Mouse (Mus musculus): Measurements from ENCODE around the gene Frmd4a. TPM values are rescaled to one million over a fixed set of nuclear protein-coding genes. Genes with fewer than 3 reads are reported as not detected.
A peak's percentile ranks its signal among the peaks of the same experiment; 100 is the strongest.

Gene Frmd4a
- polyA plus RNA-seq, 1 experiment = 46.5 TPM

DNA sequence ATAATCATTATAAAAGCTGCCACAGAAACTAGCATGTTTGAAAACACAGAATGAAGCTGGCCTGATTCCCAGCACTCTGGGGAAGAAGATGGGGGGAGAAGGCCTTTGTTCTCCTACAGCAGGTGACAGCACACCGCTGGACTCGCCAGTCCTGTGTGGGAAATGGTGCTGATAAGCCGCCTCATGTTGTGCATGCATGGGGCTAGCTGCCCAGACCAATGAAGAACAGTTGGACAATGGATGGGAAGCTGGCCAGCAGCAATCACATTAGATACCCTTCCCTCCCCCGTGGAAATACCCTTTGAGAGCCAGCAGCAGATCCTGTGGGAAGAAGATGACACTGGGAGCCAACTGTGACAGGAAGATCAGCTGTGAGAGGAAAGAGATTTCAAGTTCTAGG is 210.0 kb downstream of the Frmd4a start:
- H3K4me3 ChIP-seq (replicated peaks; ENCODE audit: extremely low read depth, low read depth, low read length) = no peak overlapping the region
- no peaks in the 10 kb centered on the region for H3K4me1 ChIP-seq (ENCODE audit: control insufficient read depth, insufficient read depth, low read length)
- WGBS = 27% methylated on average over 4 of the region's 4 CpGs
- TF ChIP-seq CTCF (IDR thresholded peaks at IDR 0.05; ENCODE audit: insufficient read depth, low read length) (no peak), POLR2A (IDR thresholded peaks at IDR 0.05; ENCODE audit: borderline replicate concordance, extremely low read depth, low read depth, low read length) (no peak)
- peak; percentile 12 for DNase-seq

DNA sequence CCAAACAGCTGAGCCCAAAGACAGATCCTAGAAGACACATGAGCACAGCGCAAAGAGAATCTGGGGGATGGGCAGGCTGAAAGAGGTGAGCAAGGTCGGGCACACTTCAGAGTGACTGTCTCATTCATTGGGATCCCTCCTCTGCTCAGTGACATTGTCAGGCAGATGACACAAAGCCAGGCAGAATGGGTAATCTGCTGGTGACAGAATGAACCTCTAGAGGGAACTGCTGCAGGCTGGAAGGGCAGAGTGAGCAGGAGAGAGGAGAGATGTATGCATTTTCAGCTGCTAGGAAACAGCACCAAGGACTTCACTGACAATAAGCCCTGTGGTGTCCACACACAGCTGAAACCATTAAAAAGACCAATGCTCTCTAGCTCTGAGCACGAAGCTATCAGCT is 211.0 kb downstream of the Frmd4a start:
- TF ChIP-seq POLR2A (IDR thresholded peaks at IDR 0.05; ENCODE audit: borderline replicate concordance, extremely low read depth, low read depth, low read length) (no peak), CTCF (IDR thresholded peaks at IDR 0.05; ENCODE audit: insufficient read depth, low read length) (no peak)
- 46% methylated on average over 3 of the region's 3 CpGs for WGBS
- H3K4me3 ChIP-seq (replicated peaks; ENCODE audit: extremely low read depth, low read depth, low read length) = no peak overlapping the region
- no peak for DNase-seq
- peaks cover 5% of the 10 kb centered on the region for H3K4me1 ChIP-seq (ENCODE audit: control insufficient read depth, insufficient read depth, low read length)

DNA sequence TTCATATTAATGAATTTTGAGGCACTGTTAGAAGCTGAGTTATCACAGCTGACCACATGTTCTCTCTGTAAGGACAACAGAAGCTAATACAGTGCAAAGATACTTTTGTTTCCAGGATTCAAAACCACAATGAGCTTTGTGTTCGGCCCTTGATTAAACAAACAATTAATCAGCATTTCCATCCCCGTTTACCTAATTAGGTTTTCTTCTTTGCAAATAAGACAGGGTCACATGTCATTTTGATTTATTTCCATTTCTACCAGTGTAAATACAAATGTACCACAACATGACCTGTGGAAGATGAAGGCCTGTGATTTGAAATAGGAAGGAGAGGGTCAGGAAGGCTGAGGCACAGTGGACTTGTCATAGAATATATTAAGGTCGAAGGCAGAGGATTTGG is 214.8 kb downstream of the Frmd4a start:
- 34% methylated on average over 3 of the region's 3 CpGs for WGBS
- Histone ChIP-seq H3K4me1 (ENCODE audit: control insufficient read depth, insufficient read depth, low read length) (peaks cover 5% of the 10 kb centered on the region), H3K4me3 (replicated peaks; ENCODE audit: extremely low read depth, low read depth, low read length) (no peak overlapping the region)
- TF ChIP-seq CTCF (IDR thresholded peaks at IDR 0.05; ENCODE audit: insufficient read depth, low read length) (no peak), POLR2A (IDR thresholded peaks at IDR 0.05; ENCODE audit: borderline replicate concordance, extremely low read depth, low read depth, low read length) (no peak)
- no peak for DNase-seq

DNA sequence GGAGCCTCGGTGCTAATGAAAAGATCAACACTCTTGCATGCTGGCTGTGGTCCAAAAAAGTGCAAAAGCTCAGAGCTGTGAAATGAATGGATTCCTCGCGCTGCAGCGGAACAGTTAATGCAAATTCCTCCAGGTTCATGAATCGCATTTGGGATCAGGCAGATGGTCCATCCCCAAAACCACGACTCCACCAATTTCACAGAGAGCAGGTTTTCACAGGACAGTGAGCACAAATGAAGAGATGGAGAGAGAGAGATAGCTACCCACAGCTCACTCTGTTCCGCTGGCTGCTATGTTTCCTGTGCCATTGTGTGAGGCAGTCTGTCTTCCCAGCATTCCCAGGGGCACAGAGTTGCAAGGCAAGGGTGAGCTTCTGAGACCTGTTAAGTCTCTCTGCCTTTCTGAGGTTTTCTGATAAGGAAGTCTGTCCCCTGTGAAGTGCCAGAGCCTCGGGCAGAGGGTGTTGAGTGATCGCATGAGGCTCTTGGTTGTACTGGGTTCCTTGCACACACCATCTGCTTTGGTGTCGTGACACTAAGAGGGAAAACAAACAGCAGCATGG is 215.3 kb downstream of the Frmd4a start:
- Histone ChIP-seq H3K4me3 (replicated peaks; ENCODE audit: extremely low read depth, low read depth, low read length) (no peak overlapping the region), H3K4me1 (ENCODE audit: control insufficient read depth, insufficient read depth, low read length) (peaks cover 5% of the 10 kb centered on the region)
- DNase-seq = no peak
- WGBS = 21% methylated on average over 10 of the region's 10 CpGs
- TF ChIP-seq CTCF (IDR thresholded peaks at IDR 0.05; ENCODE audit: insufficient read depth, low read length) = no peak

DNA sequence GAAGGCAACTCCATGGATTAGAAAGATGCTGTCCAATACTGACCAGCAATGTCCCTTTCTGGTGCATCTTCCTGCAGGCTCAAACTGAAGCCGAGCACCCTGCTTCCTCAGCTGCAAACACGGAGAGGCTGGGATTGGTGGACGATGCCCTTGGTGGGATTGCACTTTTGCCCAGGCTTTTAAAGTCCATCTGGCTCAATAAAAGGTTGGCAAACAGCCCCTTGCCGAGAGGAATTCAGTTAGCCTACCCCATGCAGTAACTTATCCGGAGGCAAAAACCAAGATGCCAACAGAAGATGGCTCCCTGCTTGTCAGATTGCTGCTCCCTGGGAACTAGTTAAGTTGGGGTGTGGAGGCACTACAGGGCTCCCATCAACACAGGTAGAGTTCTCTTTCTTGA is 220.2 kb downstream of the Frmd4a start:
- Histone ChIP-seq H3K4me3 (replicated peaks; ENCODE audit: extremely low read depth, low read depth, low read length) (no peak overlapping the region), H3K4me1 (ENCODE audit: control insufficient read depth, insufficient read depth, low read length) (peaks cover 5% of the 10 kb centered on the region)
- TF ChIP-seq CTCF (IDR thresholded peaks at IDR 0.05; ENCODE audit: insufficient read depth, low read length) (no peak), POLR2A (IDR thresholded peaks at IDR 0.05; ENCODE audit: borderline replicate concordance, extremely low read depth, low read depth, low read length) (no peak)
- 91% methylated on average over 5 of the region's 5 CpGs for WGBS
- no peak for DNase-seq

DNA sequence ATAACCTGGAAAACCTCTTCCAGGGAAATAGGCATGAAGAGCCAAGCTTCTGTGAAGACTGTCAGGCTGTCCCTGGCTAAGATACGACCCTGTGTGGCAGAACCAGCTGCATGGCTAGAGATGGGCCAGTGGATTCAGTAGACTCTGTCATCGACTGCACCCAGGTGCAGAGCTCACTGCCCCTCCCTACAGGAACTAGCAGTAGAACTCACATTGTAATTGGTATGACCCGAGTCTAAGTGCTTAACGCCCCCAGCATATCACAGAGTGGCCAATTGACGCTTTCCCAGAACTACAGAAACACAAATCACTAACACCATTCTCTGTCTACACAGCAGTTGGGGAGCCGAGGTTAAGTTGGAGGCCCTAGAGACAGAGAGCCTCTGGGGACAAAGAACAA is 232.2 kb downstream of the Frmd4a start:
- Histone ChIP-seq H3K4me1 (ENCODE audit: control insufficient read depth, insufficient read depth, low read length) (peaks cover 10% of the 10 kb centered on the region), H3K4me3 (replicated peaks; ENCODE audit: extremely low read depth, low read depth, low read length) (no peak overlapping the region)
- TF ChIP-seq CTCF (IDR thresholded peaks at IDR 0.05; ENCODE audit: insufficient read depth, low read length) (no peak), POLR2A (IDR thresholded peaks at IDR 0.05; ENCODE audit: borderline replicate concordance, extremely low read depth, low read depth, low read length) (no peak)
- 59% methylated on average over 6 of the region's 6 CpGs for WGBS
- DNase-seq = no peak

DNA sequence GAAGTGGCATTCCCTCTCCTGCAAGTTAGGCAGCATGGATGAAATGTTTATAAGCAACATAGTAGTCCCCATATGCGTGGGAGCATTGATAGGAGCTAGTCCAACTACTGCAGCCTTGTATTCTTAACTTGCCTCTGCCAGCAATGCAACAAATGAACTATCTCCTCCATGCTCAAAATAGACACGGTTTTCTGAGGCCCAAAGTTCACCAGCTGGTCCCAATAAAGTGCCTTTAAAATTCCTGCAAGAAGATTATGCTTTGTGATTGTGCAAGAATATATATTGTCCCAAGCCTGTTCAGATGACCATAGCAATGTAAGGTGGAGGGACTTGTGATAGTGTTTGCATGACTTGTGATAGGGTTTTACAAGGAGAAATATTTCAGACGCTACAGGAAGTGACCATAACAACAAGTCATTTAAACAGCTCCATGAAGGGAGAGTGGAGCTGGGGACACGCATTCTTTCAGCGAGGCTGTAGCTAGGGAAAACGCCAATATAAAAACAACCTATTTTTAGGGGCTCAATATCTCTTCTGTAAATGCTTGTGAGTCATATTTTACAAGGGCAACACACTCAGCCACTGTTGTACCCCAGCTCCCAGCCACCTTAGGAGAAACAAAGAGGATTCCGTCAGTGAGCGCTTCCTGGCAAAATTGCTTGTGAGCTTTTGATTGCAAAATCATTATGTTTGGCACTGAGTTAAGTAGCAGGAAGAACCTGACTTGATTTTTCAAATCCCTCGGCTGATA is 235.2 kb downstream of the Frmd4a start:
- no peak overlapping the region for H3K4me3 ChIP-seq (replicated peaks; ENCODE audit: extremely low read depth, low read depth, low read length)
- DNase-seq = no peak
- TF ChIP-seq POLR2A (IDR thresholded peaks at IDR 0.05; ENCODE audit: borderline replicate concordance, extremely low read depth, low read depth, low read length) (no peak), CTCF (IDR thresholded peaks at IDR 0.05; ENCODE audit: insufficient read depth, low read length) (no peak)
- peaks cover 10% of the 10 kb centered on the region for H3K4me1 ChIP-seq (ENCODE audit: control insufficient read depth, insufficient read depth, low read length)
- WGBS = 24% methylated on average over 9 of the region's 9 CpGs

DNA sequence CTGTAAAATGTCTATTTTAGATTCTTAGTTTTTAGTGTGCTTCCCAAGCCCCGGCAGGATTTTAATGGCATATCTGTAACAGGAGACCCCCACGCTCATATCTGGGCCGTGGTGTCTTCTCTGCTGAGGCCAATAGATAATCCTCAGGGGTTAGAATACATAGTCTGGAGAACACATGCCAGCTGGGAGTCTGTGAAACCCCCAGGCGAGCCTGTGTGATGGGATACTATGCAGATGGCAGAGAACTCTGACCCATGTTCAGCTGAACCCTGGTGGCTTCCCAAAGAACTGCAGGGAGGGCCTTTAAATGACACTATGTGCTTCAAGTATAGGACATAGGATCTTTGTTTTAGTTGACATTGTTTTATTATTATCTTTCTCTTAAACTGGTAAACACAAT is 235.8 kb downstream of the Frmd4a start:
- WGBS = 27% methylated on average over 4 of the region's 4 CpGs
- DNase-seq = peak; percentile 16
- Histone ChIP-seq H3K4me3 (replicated peaks; ENCODE audit: extremely low read depth, low read depth, low read length) (no peak overlapping the region), H3K4me1 (ENCODE audit: control insufficient read depth, insufficient read depth, low read length) (peaks cover 10% of the 10 kb centered on the region)
- no peak for TF ChIP-seq POLR2A (IDR thresholded peaks at IDR 0.05; ENCODE audit: borderline replicate concordance, extremely low read depth, low read depth, low read length)
- peak; percentile 51 for TF ChIP-seq CTCF (IDR thresholded peaks at IDR 0.05; ENCODE audit: insufficient read depth, low read length)

DNA sequence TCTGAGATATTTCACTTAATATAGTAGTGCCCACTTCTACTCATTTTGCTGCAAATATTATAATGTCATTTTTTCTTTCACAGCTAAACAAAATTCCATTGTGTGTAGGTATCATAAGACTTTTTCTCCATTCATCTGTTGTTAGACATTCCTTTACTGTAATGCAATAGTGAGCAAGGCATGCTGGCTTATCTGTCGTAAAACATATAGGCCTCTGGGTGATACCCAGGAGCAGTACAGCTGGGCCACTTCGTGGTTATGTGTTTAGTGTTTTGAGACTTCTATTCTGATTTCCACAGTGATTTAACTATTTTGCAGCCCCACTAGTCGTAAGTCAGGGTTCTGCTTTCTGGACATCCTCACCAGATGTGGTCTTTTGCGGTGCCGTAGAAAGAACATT is 236.6 kb downstream of the Frmd4a start:
- WGBS = 85% methylated on average over 5 of the region's 5 CpGs

DNA sequence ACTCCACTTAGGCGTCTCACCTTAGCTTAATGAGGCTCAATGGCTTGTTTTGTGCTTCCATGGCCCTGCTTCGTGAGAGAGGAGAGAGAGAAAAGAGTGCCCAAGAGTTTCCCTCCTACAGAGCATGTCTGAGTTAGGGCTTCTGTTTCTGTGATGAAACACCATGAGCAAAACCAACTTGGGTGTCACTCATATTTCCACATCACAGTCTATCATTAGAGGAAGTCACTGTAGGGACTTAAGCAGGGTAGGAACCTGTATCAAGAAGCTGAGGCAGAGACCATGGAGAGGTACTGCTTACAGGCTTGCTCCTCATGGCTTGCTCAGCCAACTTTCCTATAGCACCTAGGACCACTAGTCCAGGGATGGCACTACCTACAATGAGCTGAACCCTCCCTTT is 238.7 kb downstream of the Frmd4a start:
- WGBS = 87% methylated on average over 2 of the region's 2 CpGs
- DNase-seq = no peak
- Histone ChIP-seq H3K4me1 (ENCODE audit: control insufficient read depth, insufficient read depth, low read length) (peaks cover 10% of the 10 kb centered on the region), H3K4me3 (replicated peaks; ENCODE audit: extremely low read depth, low read depth, low read length) (no peak overlapping the region)
- no peak for TF ChIP-seq POLR2A (IDR thresholded peaks at IDR 0.05; ENCODE audit: borderline replicate concordance, extremely low read depth, low read depth, low read length)
- no peak for TF ChIP-seq CTCF (IDR thresholded peaks at IDR 0.05; ENCODE audit: insufficient read depth, low read length)

More for the DNA sequence above, 236.6 kb downstream of the Frmd4a start:
- DNase-seq = no peak
- H3K4me3 ChIP-seq (replicated peaks; ENCODE audit: extremely low read depth, low read depth, low read length) = no peak overlapping the region
- no peak for TF ChIP-seq CTCF (IDR thresholded peaks at IDR 0.05; ENCODE audit: insufficient read depth, low read length)
- no peak for TF ChIP-seq POLR2A (IDR thresholded peaks at IDR 0.05; ENCODE audit: borderline replicate concordance, extremely low read depth, low read depth, low read length)
- peaks cover 10% of the 10 kb centered on the region for H3K4me1 ChIP-seq (ENCODE audit: control insufficient read depth, insufficient read depth, low read length)
